Mouse (Mus musculus) C2C12 (cell line): ENCODE measurements at regions not wholly inside any gene's neighbourhood (a gene's known extent, or its start where the extent isn't known, plus 50 kb on each side); places are given as distances from the start of the nearest gene placed in this dataset.

ENCODE experiments used
- H3K27me3 ChIP-seq: one replicate; pipeline ENCODE4 v1.6.1; 2011; ENCODE audit not compliant: control insufficient read depth, insufficient read depth, insufficient read length
- H3K36me3 ChIP-seq: one replicate; pipeline ENCODE4 v1.6.1; 2011; ENCODE audit not compliant: control insufficient read depth, insufficient read depth
- H3K4me3 ChIP-seq: one replicate; pipeline ENCODE4 v1.5.1; 2011; ENCODE audit warnings: mild to moderate bottlenecking, control low read depth; ENCODE audit not compliant: poor library complexity, insufficient read depth, severe bottlenecking
- H3K79me2 ChIP-seq: one replicate; pipeline ENCODE4 v1.6.1; 2011; ENCODE audit not compliant: control insufficient read depth, insufficient read depth
- H3K79me3 ChIP-seq: one replicate; pipeline ENCODE4 v1.6.1; 2011; ENCODE audit warnings: low read depth, control low read depth
- H3ac ChIP-seq: one replicate; pipeline ENCODE3; 2011; ENCODE audit warnings: low read depth; ENCODE audit not compliant: control insufficient read depth, insufficient read length
- CEBPB ChIP-seq: IDR thresholded peaks from one replicate; pipeline ENCODE4 v1.6.1; 2011; ENCODE audit warnings: low read depth, mild to moderate bottlenecking, control low read depth, moderate library complexity
- CTCF ChIP-seq: IDR thresholded peaks from one replicate; pipeline ENCODE4 v1.5.1; 2011; ENCODE audit not compliant: control insufficient read depth, insufficient read depth, insufficient read length
- FOSL1 ChIP-seq: IDR thresholded peaks from one replicate; pipeline ENCODE4 v1.8.0; 2011; ENCODE audit warnings: mild to moderate bottlenecking, low read length; ENCODE audit not compliant: poor library complexity, insufficient read depth, severe bottlenecking
- MAX ChIP-seq: IDR thresholded peaks from one replicate; pipeline ENCODE4 v1.6.1; 2011; ENCODE audit warnings: mild to moderate bottlenecking, control low read depth
- MYOD1 ChIP-seq: IDR thresholded peaks from one replicate; pipeline ENCODE4 v1.6.1; 2011; ENCODE audit warnings: low read depth; ENCODE audit not compliant: control insufficient read depth, insufficient read length
- MYOG ChIP-seq: IDR thresholded peaks from one replicate; pipeline ENCODE4 v1.6.1; 2011; ENCODE audit not compliant: control insufficient read depth, insufficient read length; ENCODE audit errors: extremely low read depth
- USF1 ChIP-seq: IDR thresholded peaks from one replicate; pipeline ENCODE4 v1.6.1; 2011; ENCODE audit warnings: low read depth, mild to moderate bottlenecking, control low read depth, moderate library complexity

DNA sequence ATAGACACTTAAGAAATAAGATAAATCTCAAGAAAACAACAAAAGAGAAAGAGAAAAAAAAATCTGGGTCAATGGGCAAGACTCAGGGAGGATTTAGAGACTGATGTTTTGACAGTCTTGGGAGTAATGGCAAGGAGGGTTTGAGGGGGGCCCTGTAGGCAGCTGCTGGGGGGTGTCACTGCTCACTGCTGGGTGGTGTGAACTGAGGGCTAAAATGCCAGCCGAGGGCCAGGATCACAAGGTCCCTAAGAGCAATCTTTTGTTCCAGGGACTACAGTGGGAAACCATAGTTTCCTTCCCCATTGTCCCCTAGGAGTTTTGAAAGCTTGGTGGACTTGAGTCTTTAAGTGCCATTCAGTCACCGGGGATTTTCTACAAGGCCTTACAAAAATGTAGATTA is 304.8 kb downstream of the Klf5 start:
- H3K4me3 ChIP-seq: no peak overlapping the region
- H3K79me2 ChIP-seq: no peaks in the 10 kb centered on the region
- no peaks in the 10 kb centered on the region for H3K79me3 ChIP-seq
- H3K27me3 ChIP-seq: no peaks in the 10 kb centered on the region
- no peaks in the 10 kb centered on the region for H3K36me3 ChIP-seq
- TF ChIP-seq USF1 (no peak), FOSL1 (no peak), MAX (no peak), MYOG (no peak), CEBPB (no peak), CTCF (no peak), MYOD1 (no peak)
- H3ac ChIP-seq: no peak overlapping the region

DNA sequence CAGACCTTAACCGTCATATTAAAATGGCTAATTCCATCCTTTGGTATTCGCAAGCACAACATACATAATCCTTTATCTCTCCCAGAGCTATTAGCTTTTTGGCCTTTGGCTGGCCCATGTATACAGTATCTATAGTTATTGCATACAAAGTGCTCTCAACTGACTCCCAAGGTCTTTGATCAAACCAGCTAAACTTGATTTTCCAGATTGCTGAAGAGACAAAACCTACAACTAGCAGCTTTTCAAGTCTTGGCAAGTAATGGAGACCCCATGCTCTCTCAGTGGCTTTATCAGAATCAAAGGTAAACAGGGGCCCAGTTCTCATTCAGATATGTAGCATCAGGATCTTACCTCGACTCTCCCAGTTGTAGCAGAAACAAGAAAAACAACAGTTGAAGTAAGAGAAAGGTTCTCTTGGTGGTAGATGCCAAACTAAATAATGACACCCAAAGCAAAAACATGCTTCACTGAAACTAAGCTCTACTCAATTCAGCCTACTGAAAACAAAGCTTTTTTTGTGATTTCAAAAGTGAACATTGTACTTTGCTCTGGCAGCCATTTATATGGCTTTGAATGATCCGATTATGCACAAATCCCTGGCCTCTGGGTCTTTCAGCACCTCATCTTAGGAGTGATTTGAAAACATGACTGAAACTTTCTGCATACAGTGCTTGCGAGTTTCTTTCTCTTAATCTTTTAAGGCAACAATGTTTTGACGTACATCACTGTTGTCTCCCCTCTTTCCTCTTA is 307.0 kb downstream of the Klf5 start:
- no peaks in the 10 kb centered on the region for H3K79me3 ChIP-seq
- H3ac ChIP-seq: no peak overlapping the region
- H3K36me3 ChIP-seq: no peaks in the 10 kb centered on the region
- H3K4me3 ChIP-seq: no peak overlapping the region
- TF ChIP-seq CTCF (no peak), FOSL1 (no peak), USF1 (no peak), MYOG (no peak), MAX (no peak), MYOD1 (no peak), CEBPB (no peak)
- no peaks in the 10 kb centered on the region for H3K27me3 ChIP-seq
- no peaks in the 10 kb centered on the region for H3K79me2 ChIP-seq

DNA sequence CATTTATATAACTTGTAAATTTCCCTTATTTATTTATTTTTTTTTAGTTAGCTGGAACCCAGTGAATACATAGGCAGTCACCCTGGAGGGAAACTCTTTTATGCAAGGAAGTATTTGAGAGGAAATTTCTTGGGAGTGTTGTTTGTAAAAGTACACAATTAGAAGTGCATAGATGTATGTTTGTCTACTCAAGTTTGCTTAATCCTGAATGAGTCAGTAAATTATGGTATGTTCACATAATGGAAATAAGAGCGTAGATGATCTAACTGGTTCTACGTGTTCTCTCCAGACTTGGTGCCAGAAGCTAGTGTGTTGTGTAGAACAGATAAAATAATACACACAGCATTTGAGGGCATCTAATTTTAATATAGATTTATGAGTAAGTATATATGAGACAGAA is 310.5 kb downstream of the Klf5 start:
- Histone ChIP-seq H3K4me3 (no peak overlapping the region), H3K79me2 (no peaks in the 10 kb centered on the region), H3K79me3 (no peaks in the 10 kb centered on the region), H3ac (no peak overlapping the region), H3K36me3 (no peaks in the 10 kb centered on the region), H3K27me3 (no peaks in the 10 kb centered on the region)
- TF ChIP-seq MYOD1 (no peak), CEBPB (no peak)

DNA sequence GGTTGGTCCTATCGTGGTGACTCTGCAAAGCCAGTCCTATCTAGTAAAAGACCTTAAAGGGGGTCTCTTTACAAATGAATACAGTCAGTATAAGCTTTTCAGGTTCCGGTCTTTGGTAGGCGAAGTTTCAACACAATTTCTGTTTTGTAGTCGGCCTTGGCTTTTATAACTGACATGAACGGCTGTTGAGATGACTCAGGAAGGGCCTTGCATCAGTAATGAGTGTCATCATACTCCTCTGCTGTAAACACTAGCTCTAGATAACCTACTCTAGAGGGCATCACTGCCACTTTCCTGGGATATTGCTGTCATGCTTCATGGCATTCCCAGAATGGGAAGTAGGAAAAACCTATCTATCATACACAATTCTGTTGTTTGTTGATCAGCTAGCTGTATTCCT is 312.9 kb downstream of the Klf5 start:
- no peaks in the 10 kb centered on the region for H3K36me3 ChIP-seq
- H3ac ChIP-seq: no peak overlapping the region
- H3K79me3 ChIP-seq: no peaks in the 10 kb centered on the region
- H3K79me2 ChIP-seq: no peaks in the 10 kb centered on the region
- no peak for TF ChIP-seq CTCF
- TF ChIP-seq MYOG: no peak
- TF ChIP-seq CEBPB: peak; percentile 11
- no peak for TF ChIP-seq USF1
- TF ChIP-seq FOSL1: no peak
- no peak for TF ChIP-seq MAX
- peak; percentile 64 for TF ChIP-seq MYOD1
- no peaks in the 10 kb centered on the region for H3K27me3 ChIP-seq
- H3K4me3 ChIP-seq: no peak overlapping the region

DNA sequence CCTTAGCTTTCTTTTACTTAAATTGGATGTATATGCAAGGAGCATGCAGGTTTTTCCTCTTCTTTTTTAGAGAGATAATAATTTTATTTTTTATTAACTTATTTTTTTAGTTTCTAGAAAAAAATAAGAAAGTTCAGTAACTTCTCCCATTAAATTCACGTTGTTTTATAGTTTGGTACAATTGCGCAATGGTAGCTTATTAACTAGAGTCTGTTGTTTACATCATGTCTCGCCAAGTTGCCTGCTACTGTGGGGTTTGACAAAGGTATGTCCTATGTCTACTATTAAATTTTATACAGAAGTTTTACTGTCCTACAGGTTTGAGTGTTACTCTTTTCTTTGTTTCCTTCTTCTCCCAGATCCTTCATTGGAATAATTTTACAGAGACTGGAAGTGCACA is 313.6 kb downstream of the Klf5 start:
- H3K79me3 ChIP-seq: no peaks in the 10 kb centered on the region
- TF ChIP-seq CEBPB (peak; percentile 68), MAX (no peak)
- H3ac ChIP-seq: no peak overlapping the region
- no peaks in the 10 kb centered on the region for H3K36me3 ChIP-seq
- no peak overlapping the region for H3K4me3 ChIP-seq
- H3K79me2 ChIP-seq: no peaks in the 10 kb centered on the region
- no peaks in the 10 kb centered on the region for H3K27me3 ChIP-seq

DNA sequence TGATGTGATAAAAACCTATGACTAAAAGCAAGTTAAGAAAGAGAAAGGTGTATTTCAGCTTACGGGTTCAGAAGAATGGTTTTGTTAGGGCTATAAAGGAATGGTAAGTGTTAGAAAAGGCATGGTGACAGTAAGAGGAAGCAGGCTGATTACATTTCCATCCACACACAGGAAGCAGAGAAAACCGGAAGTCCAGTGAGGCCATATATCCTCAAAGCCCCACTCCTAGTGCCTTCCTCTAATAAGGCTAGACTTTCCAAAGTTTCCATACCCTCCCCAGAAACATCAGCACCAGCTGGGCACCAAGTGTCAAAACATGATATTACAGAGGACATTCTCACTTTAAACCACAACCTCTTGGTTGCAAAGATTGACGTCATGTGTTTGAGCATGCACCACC is 316.3 kb downstream of the Klf5 start:
- Histone ChIP-seq H3K4me3 (no peak overlapping the region), H3K79me3 (no peaks in the 10 kb centered on the region), H3K27me3 (no peaks in the 10 kb centered on the region), H3ac (no peak overlapping the region), H3K36me3 (no peaks in the 10 kb centered on the region), H3K79me2 (no peaks in the 10 kb centered on the region)
- no peak for TF ChIP-seq CEBPB
- TF ChIP-seq MYOG: no peak
- no peak for TF ChIP-seq CTCF
- no peak for TF ChIP-seq MYOD1
